Mouse (Mus musculus): ENCODE measurements around the gene Nop14. TPM values are rescaled to one million over a fixed set of nuclear protein-coding genes. Genes with fewer than 3 reads are reported as not detected.

Gene Nop14
- polyA plus RNA-seq, 1 experiment from 2014 or later, result 40.8 TPM

- Histone ChIP-seq H3K4me3 (ENCODE audit: low read depth, low read length) (no peak overlapping the region), H3K27ac (replicated peaks; ENCODE audit: low read depth, low read length) (no peak overlapping the region), H3K27me3 (ENCODE audit: control insufficient read depth, insufficient read depth, low read length) (no peaks in the 10 kb centered on the region), H3K36me3 (replicated peaks; ENCODE audit: control insufficient read depth, insufficient read depth, low read depth, low read length) (no peaks in the 10 kb centered on the region), H3K4me1 (ENCODE audit: control insufficient read depth, insufficient read depth, low read length) (no peaks in the 10 kb centered on the region), H3K9ac (replicated peaks; ENCODE audit: low read length) (no peak overlapping the region), H3K4me2 (ENCODE audit: low read depth, low read length) (no peak overlapping the region), H3K9me3 (replicated peaks; ENCODE audit: control insufficient read depth, low read length) (no peaks in the 10 kb centered on the region)
- 80% methylated on average over 4 of the region's 4 CpGs for WGBS
- ATAC-seq (replicated peaks; ENCODE audit: insufficient number of reproducible peaks, low FRiP score, low TSS enrichment, low read depth) (no peak), DNase-seq (ENCODE audit: low spot score) (no peak)
These were observed 2.0 kb upstream of the Nop14 start for GRCm38 (mm10) chr5:34661909-34662308.

- Histone ChIP-seq H3K4me3 (ENCODE audit: low read depth, low read length) (peak overlapping the region; percentile 51), H3K4me2 (ENCODE audit: low read depth, low read length) (peak overlapping the region; percentile 72), H3K27me3 (ENCODE audit: control insufficient read depth, insufficient read depth, low read length) (no peaks in the 10 kb centered on the region), H3K27ac (replicated peaks; ENCODE audit: low read depth, low read length) (peak overlapping the region; percentile 73; the same call in 1 of the 2 replicates), H3K9me3 (replicated peaks; ENCODE audit: control insufficient read depth, low read length) (no peaks in the 10 kb centered on the region), H3K9ac (replicated peaks; ENCODE audit: low read length) (peak overlapping the region; percentile 75), H3K4me1 (ENCODE audit: control insufficient read depth, insufficient read depth, low read length) (no peaks in the 10 kb centered on the region), H3K36me3 (replicated peaks; ENCODE audit: control insufficient read depth, insufficient read depth, low read depth, low read length) (no peaks in the 10 kb centered on the region)
- DNase-seq (ENCODE audit: low spot score) (peak; percentile 46), ATAC-seq (replicated peaks; ENCODE audit: insufficient number of reproducible peaks, low FRiP score, low TSS enrichment, low read depth) (no peak)
- under 1% methylated on average over 57 of the region's 57 CpGs for WGBS
These were observed 713 bp upstream of the Nop14 start for GRCm38 (mm10) chr5:34660591-34661130.

- DNase-seq (ENCODE audit: low spot score) (no peak), ATAC-seq (replicated peaks; ENCODE audit: insufficient number of reproducible peaks, low FRiP score, low TSS enrichment, low read depth) (no peak)
- Histone ChIP-seq H3K9me3 (replicated peaks; ENCODE audit: control insufficient read depth, low read length) (no peaks in the 10 kb centered on the region), H3K4me1 (ENCODE audit: control insufficient read depth, insufficient read depth, low read length) (no peaks in the 10 kb centered on the region), H3K4me3 (ENCODE audit: low read depth, low read length) (no peak overlapping the region), H3K9ac (replicated peaks; ENCODE audit: low read length) (no peak overlapping the region), H3K4me2 (ENCODE audit: low read depth, low read length) (no peak overlapping the region), H3K27me3 (ENCODE audit: control insufficient read depth, insufficient read depth, low read length) (no peaks in the 10 kb centered on the region), H3K36me3 (replicated peaks; ENCODE audit: control insufficient read depth, insufficient read depth, low read depth, low read length) (peaks cover 9% of the 10 kb centered on the region), H3K27ac (replicated peaks; ENCODE audit: low read depth, low read length) (no peak overlapping the region)
- WGBS, result 92% methylated on average over 8 of the region's 8 CpGs
These were observed 2.4 kb downstream of the Nop14 start for GRCm38 (mm10) chr5:34657556-34657955.

GRCm38 (mm10) chr5:34654881-34655280, 5.1 kb downstream of the Nop14 start:
- DNase-seq (ENCODE audit: low spot score), result no peak
- no peak overlapping the region for H3K4me2 ChIP-seq (ENCODE audit: low read depth, low read length)
- no peak overlapping the region for H3K9ac ChIP-seq (replicated peaks; ENCODE audit: low read length)
- ATAC-seq (replicated peaks; ENCODE audit: insufficient number of reproducible peaks, low FRiP score, low TSS enrichment, low read depth), result no peak
- H3K27ac ChIP-seq (replicated peaks; ENCODE audit: low read depth, low read length), result no peak overlapping the region
- H3K4me3 ChIP-seq (ENCODE audit: low read depth, low read length), result no peak overlapping the region
- no peaks in the 10 kb centered on the region for H3K9me3 ChIP-seq (replicated peaks; ENCODE audit: control insufficient read depth, low read length)
- no peaks in the 10 kb centered on the region for H3K27me3 ChIP-seq (ENCODE audit: control insufficient read depth, insufficient read depth, low read length)
- H3K4me1 ChIP-seq (ENCODE audit: control insufficient read depth, insufficient read depth, low read length), result no peaks in the 10 kb centered on the region
- WGBS, result 89% methylated on average over 9 of the region's 9 CpGs
- peaks cover 13% of the 10 kb centered on the region for H3K36me3 ChIP-seq (replicated peaks; ENCODE audit: control insufficient read depth, insufficient read depth, low read depth, low read length)

GRCm38 (mm10) chr5:34652961-34653360, 7.0 kb downstream of the Nop14 start:
- no peak overlapping the region for H3K27ac ChIP-seq (replicated peaks; ENCODE audit: low read depth, low read length)
- no peaks in the 10 kb centered on the region for H3K4me1 ChIP-seq (ENCODE audit: control insufficient read depth, insufficient read depth, low read length)
- 93% methylated on average over 5 of the region's 5 CpGs for WGBS
- no peak for DNase-seq (ENCODE audit: low spot score)
- no peak overlapping the region for H3K4me2 ChIP-seq (ENCODE audit: low read depth, low read length)
- peaks cover 15% of the 10 kb centered on the region for H3K36me3 ChIP-seq (replicated peaks; ENCODE audit: control insufficient read depth, insufficient read depth, low read depth, low read length)
- no peak overlapping the region for H3K9ac ChIP-seq (replicated peaks; ENCODE audit: low read length)
- no peak overlapping the region for H3K4me3 ChIP-seq (ENCODE audit: low read depth, low read length)
- no peaks in the 10 kb centered on the region for H3K27me3 ChIP-seq (ENCODE audit: control insufficient read depth, insufficient read depth, low read length)
- H3K9me3 ChIP-seq (replicated peaks; ENCODE audit: control insufficient read depth, low read length), result no peaks in the 10 kb centered on the region
- no peak for ATAC-seq (replicated peaks; ENCODE audit: insufficient number of reproducible peaks, low FRiP score, low TSS enrichment, low read depth)

GRCm38 (mm10) chr5:34647581-34647980, 12.4 kb downstream of the Nop14 start:
- H3K4me1 ChIP-seq (ENCODE audit: control insufficient read depth, insufficient read depth, low read length), result no peaks in the 10 kb centered on the region
- H3K36me3 ChIP-seq (replicated peaks; ENCODE audit: control insufficient read depth, insufficient read depth, low read depth, low read length), result peaks cover 8% of the 10 kb centered on the region
- H3K9me3 ChIP-seq (replicated peaks; ENCODE audit: control insufficient read depth, low read length), result no peaks in the 10 kb centered on the region
- H3K27me3 ChIP-seq (ENCODE audit: control insufficient read depth, insufficient read depth, low read length), result no peaks in the 10 kb centered on the region
- no peak overlapping the region for H3K9ac ChIP-seq (replicated peaks; ENCODE audit: low read length)
- peak; percentile 70 for DNase-seq (ENCODE audit: low spot score)
- WGBS, result 48% methylated on average over 4 of the region's 4 CpGs
- H3K4me2 ChIP-seq (ENCODE audit: low read depth, low read length), result no peak overlapping the region
- H3K4me3 ChIP-seq (ENCODE audit: low read depth, low read length), result no peak overlapping the region
- ATAC-seq (replicated peaks; ENCODE audit: insufficient number of reproducible peaks, low FRiP score, low TSS enrichment, low read depth), result no peak
- no peak overlapping the region for H3K27ac ChIP-seq (replicated peaks; ENCODE audit: low read depth, low read length)

- Histone ChIP-seq H3K9ac (replicated peaks; ENCODE audit: low read length) (no peak overlapping the region), H3K36me3 (replicated peaks; ENCODE audit: control insufficient read depth, insufficient read depth, low read depth, low read length) (peaks cover 4% of the 10 kb centered on the region), H3K4me3 (ENCODE audit: low read depth, low read length) (no peak overlapping the region), H3K4me1 (ENCODE audit: control insufficient read depth, insufficient read depth, low read length) (no peaks in the 10 kb centered on the region), H3K27ac (replicated peaks; ENCODE audit: low read depth, low read length) (no peak overlapping the region), H3K9me3 (replicated peaks; ENCODE audit: control insufficient read depth, low read length) (no peaks in the 10 kb centered on the region), H3K4me2 (ENCODE audit: low read depth, low read length) (no peak overlapping the region), H3K27me3 (ENCODE audit: control insufficient read depth, insufficient read depth, low read length) (no peaks in the 10 kb centered on the region)
- WGBS, result 78% methylated on average over 5 of the region's 5 CpGs
- ATAC-seq (replicated peaks; ENCODE audit: insufficient number of reproducible peaks, low FRiP score, low TSS enrichment, low read depth) (no peak; the same call in 1 of the 2 replicates), DNase-seq (ENCODE audit: low spot score) (peak; percentile 55)
These were observed 17.0 kb downstream of the Nop14 start for GRCm38 (mm10) chr5:34642932-34643331.

- Histone ChIP-seq H3K4me1 (ENCODE audit: control insufficient read depth, insufficient read depth, low read length) (no peaks in the 10 kb centered on the region), H3K9me3 (replicated peaks; ENCODE audit: control insufficient read depth, low read length) (no peaks in the 10 kb centered on the region), H3K4me3 (ENCODE audit: low read depth, low read length) (no peak overlapping the region), H3K36me3 (replicated peaks; ENCODE audit: control insufficient read depth, insufficient read depth, low read depth, low read length) (peaks cover 2% of the 10 kb centered on the region), H3K27me3 (ENCODE audit: control insufficient read depth, insufficient read depth, low read length) (no peaks in the 10 kb centered on the region), H3K27ac (replicated peaks; ENCODE audit: low read depth, low read length) (no peak overlapping the region), H3K9ac (replicated peaks; ENCODE audit: low read length) (no peak overlapping the region), H3K4me2 (ENCODE audit: low read depth, low read length) (no peak overlapping the region)
- DNase-seq (ENCODE audit: low spot score) (no peak), ATAC-seq (replicated peaks; ENCODE audit: insufficient number of reproducible peaks, low FRiP score, low TSS enrichment, low read depth) (no peak)
- 90% methylated on average over 3 of the region's 3 CpGs for WGBS
These were observed 18.0 kb downstream of the Nop14 start for GRCm38 (mm10) chr5:34641991-34642390.
